8 mouse cellular contexts compared by ENCODE assay signal in the genomic region with DNA sequence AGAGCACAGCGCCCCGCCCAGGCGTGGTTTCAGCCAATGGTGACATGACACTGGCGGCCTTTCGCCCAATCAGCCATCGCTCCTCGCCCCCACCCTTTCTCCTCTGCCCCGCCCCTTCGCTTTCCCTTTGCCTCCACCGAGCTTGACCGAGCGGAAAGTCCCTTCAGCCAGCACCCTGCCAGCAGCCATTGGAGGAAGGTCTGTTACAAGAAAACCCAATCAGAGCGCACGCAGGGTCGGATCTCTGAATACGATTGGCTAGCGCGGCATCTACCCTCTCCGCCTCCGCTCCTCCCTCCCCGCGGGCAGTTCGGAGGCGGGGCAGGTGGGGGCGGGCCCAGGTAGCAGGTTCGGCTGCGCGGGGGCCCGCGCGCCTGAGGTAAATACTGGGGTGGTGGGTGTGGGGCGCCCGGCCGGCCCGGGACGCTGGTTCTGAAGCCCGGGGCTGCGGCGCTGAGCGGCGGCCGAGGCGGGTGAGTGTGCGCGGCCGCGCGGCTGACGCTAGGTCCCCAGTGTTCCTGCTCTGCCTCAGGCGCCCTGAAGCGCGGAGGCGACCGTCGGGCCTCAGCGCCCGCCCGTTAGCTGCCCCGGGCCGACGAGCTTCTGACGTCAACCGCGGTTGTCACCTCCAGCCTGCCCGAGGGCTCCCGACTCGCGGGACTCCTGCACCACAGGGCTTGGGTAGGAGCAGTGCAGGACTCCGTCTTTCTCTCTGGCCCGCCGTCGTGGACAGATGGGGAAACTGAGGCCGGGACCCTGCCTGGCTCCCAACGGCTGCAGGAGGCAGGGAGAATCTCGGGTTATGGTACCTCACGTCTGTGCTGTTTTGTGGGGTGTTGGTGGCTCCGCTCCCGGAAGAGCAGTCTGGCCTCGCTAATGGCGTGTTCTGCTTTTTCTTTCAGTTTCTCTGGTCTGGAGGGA. TPM values are rescaled to one million over a fixed set of nuclear protein-coding genes. Genes with fewer than 3 reads are reported as not detected.
DNase-seq lines count a peak whose midpoint lies in the region; ATAC-seq and TF ChIP-seq lines count a peak whose summit lies in the region.

A gene (plus strand): TSS at position 308 of the 921 bp plus-strand sequence.

- no peaks in the 10 kb centered on the region for H3K36me3 ChIP-seq in ES-Bruce4 (ENCODE audit: control insufficient read depth, insufficient read depth, low read length, poor library complexity, severe bottlenecking)
- H3K36me3 ChIP-seq in forebrain, embryonic 13.5 days (ENCODE audit: poor library complexity, severe bottlenecking) = no peaks in the 10 kb centered on the region
- H3K36me3 ChIP-seq in liver, postnatal 0 days (replicated peaks; ENCODE audit: insufficient read depth, low read length) = no peaks in the 10 kb centered on the region
- H3K36me3 ChIP-seq in neural tube, embryonic 14.5 days (ENCODE audit: control insufficient read depth, insufficient read depth, low read length) = no peaks in the 10 kb centered on the region

- WGBS in forebrain, embryonic 13.5 days = under 1% methylated on average over 73 of the region's 80 CpGs
- 1% methylated on average over 80 of the region's 80 CpGs for WGBS in large intestine, adult 2 months
- under 1% methylated on average over 58 of the region's 80 CpGs for WGBS in liver, postnatal 0 days (ENCODE audit: insufficient replicate concordance)
- under 1% methylated on average over 49 of the region's 80 CpGs for WGBS in neural tube, embryonic 14.5 days

- no peak within 1 kb of the TSS for H3K27ac ChIP-seq in ES-Bruce4 (ENCODE audit: insufficient read depth, low read length)
- H3K27ac ChIP-seq in forebrain, embryonic 13.5 days = peak within 1 kb of the TSS; percentile 60
- H3K27ac ChIP-seq in liver, postnatal 0 days (ENCODE audit: low read depth) = peak within 1 kb of the TSS; percentile 96
- H3K27ac ChIP-seq in neural tube, embryonic 14.5 days (ENCODE audit: low read depth, low read length) = peak within 1 kb of the TSS; percentile 80

- no peaks in the 10 kb centered on the region for H3K4me1 ChIP-seq in ES-Bruce4 (ENCODE audit: control insufficient read depth, insufficient read depth, low read length)
- H3K4me1 ChIP-seq in forebrain, embryonic 13.5 days = peaks cover 15% of the 10 kb centered on the region
- H3K4me1 ChIP-seq in liver, postnatal 0 days (ENCODE audit: insufficient read depth) = peaks cover 12% of the 10 kb centered on the region
- H3K4me1 ChIP-seq in neural tube, embryonic 14.5 days (ENCODE audit: control insufficient read depth, insufficient read depth, low read length) = peaks cover 9% of the 10 kb centered on the region; the same call in 1 of the 2 replicates

- TF ChIP-seq POLR2A in ES-Bruce4 (IDR thresholded peaks at IDR 0.05; ENCODE audit: insufficient read depth, low read length) = no peak

- no peaks in the 10 kb centered on the region for H3K27me3 ChIP-seq in ES-Bruce4 (ENCODE audit: control insufficient read depth, insufficient read depth, low read length, poor library complexity, severe bottlenecking)
- peaks cover 6% of the 10 kb centered on the region; the same call in 1 of the 2 replicates for H3K27me3 ChIP-seq in forebrain, embryonic 13.5 days
- no peaks in the 10 kb centered on the region for H3K27me3 ChIP-seq in liver, postnatal 0 days (ENCODE audit: insufficient read depth, low read length)
- no peaks in the 10 kb centered on the region; the same call in 1 of the 2 replicates for H3K27me3 ChIP-seq in neural tube, embryonic 14.5 days (ENCODE audit: control insufficient read depth, insufficient read depth, low read length)

- TF ChIP-seq CTCF in ES-Bruce4 (IDR thresholded peaks at IDR 0.05; ENCODE audit: low read depth, low read length) = no peak
- no peak for TF ChIP-seq CTCF in liver, postnatal 0 days (IDR thresholded peaks at IDR 0.05; ENCODE audit: low read depth)

- peak within 1 kb of the TSS; percentile 84 for H3K4me2 ChIP-seq in forebrain, embryonic 13.5 days
- H3K4me2 ChIP-seq in liver, postnatal 0 days (ENCODE audit: low read depth, low read length) = peak within 1 kb of the TSS; percentile 70
- H3K4me2 ChIP-seq in neural tube, embryonic 14.5 days (ENCODE audit: low read depth, low read length) = peak within 1 kb of the TSS; percentile 70

- DNase-seq in heart, postnatal 10 days = peak; percentile 99
- peak; percentile 97 for DNase-seq in large intestine, adult 2 months (ENCODE audit: low read depth, low spot score)
- peak; percentile 99 for DNase-seq in liver, postnatal 0 days
- peak; percentile 99 for DNase-seq in testis, postnatal 10 days (ENCODE audit: low spot score)

- H3K9ac ChIP-seq in ES-Bruce4 (ENCODE audit: low read depth, poor library complexity, severe bottlenecking) = peak within 1 kb of the TSS; percentile 44
- peak within 1 kb of the TSS; percentile 81 for H3K9ac ChIP-seq in forebrain, embryonic 13.5 days
- H3K9ac ChIP-seq in liver, postnatal 0 days (replicated peaks) = peak within 1 kb of the TSS; percentile 84
- peak within 1 kb of the TSS; percentile 92 for H3K9ac ChIP-seq in neural tube, embryonic 14.5 days (replicated peaks; ENCODE audit: low read depth, low read length)

- intact Hi-C loops in heart, postnatal 10 days (cut with DNase I) = loop anchor here (5.0 kb wide), 2 partner anchors 50 to 335 kb away; a partner anchor contains a TSS

- peak; percentile 98 for ATAC-seq in cerebellum, adult (ENCODE audit: insufficient number of reproducible peaks, low FRiP score, low TSS enrichment)
- ATAC-seq in forebrain, embryonic 13.5 days = peak; percentile 99
- peak; percentile 98 for ATAC-seq in liver, postnatal 0 days
- peak; percentile 100 for ATAC-seq in neural tube, embryonic 14.5 days (ENCODE audit: low read depth)

- no peaks in the 10 kb centered on the region for H3K9me3 ChIP-seq in ES-Bruce4 (replicated peaks; ENCODE audit: control insufficient read depth, insufficient read depth, low read length, poor library complexity, severe bottlenecking)
- no peaks in the 10 kb centered on the region for H3K9me3 ChIP-seq in forebrain, embryonic 13.5 days (replicated peaks)
- no peaks in the 10 kb centered on the region for H3K9me3 ChIP-seq in liver, postnatal 0 days (ENCODE audit: low read length)
- no peaks in the 10 kb centered on the region for H3K9me3 ChIP-seq in neural tube, embryonic 14.5 days (ENCODE audit: control insufficient read depth, low read length)

- H3K4me3 ChIP-seq in ES-Bruce4 (ENCODE audit: low read depth, low read length) = peak within 1 kb of the TSS; percentile 65
- peak within 1 kb of the TSS; percentile 63 for H3K4me3 ChIP-seq in forebrain, embryonic 13.5 days
- peak within 1 kb of the TSS; percentile 90 for H3K4me3 ChIP-seq in liver, postnatal 0 days (ENCODE audit: low read depth, low read length)
- peak within 1 kb of the TSS; percentile 60 for H3K4me3 ChIP-seq in neural tube, embryonic 14.5 days (ENCODE audit: low read depth, low read length)

- TF ChIP-seq EP300 in ES-Bruce4 (IDR thresholded peaks at IDR 0.05; ENCODE audit: insufficient read depth, low read depth, low read length) = 0 out of 2 replicates have a peak, but pooled peaks have one; percentile 17
- 0 out of 2 replicates have a peak, but pooled peaks have one; percentile 57 for TF ChIP-seq EP300 in liver, postnatal 0 days (IDR thresholded peaks at IDR 0.05; ENCODE audit: low read depth)

RNA-seq across cellular contexts. Expression of the gene that starts here (rescaled TPM):
- polyA plus RNA-seq in ES-Bruce4 (2011; ENCODE audit: insufficient read depth, insufficient read length, low read depth, missing spikeins) = 17.8 and 18.6 TPM in 2 replicates
- polyA plus RNA-seq in forebrain, embryonic 13.5 days (2015; fragmentation: Nextera tagmentation; extraction: Ambion mirVana) = 13.7 and 14.5 TPM in 2 replicates
- 10 to 100 TPM; 19.8 to 22.0 TPM for total RNA-seq in heart, postnatal 10 days (2021)
- 7.7 and 10.4 TPM in 2 replicates for polyA plus RNA-seq in large intestine, adult 2 months (2012; rRNA removed)
- polyA plus RNA-seq in liver, postnatal 0 days (2015; fragmentation: Nextera tagmentation; extraction: Ambion mirVana) = 3.7 and 4.6 TPM in 2 replicates
- 23.5 and 24.3 TPM in 2 replicates for polyA plus RNA-seq in neural tube, embryonic 14.5 days (2014; fragmentation: Nextera tagmentation; extraction: Ambion mirVana)
